Mouse (Mus musculus) kidney, postnatal 0 days (tissue): ENCODE results near the gene Stk38. TPM values are rescaled to one million over a fixed set of nuclear protein-coding genes. Genes with fewer than 3 reads are reported as not detected.
A peak's percentile ranks its signal among the peaks of the same experiment; 100 is the strongest.

Source experiments
- ATAC-seq: fragments of 200-750 bp; cut with Nextera tagmentation; replicated peaks from 2 replicates; pipeline ENCODE4 v1.8.0; 2017; ENCODE audit warnings: low read depth, moderate number of reproducible peaks, moderate TSS enrichment, moderate library complexity; ENCODE audit not compliant: low FRiP score
- DNase-seq: peaks from one replicate; pipeline ENCODE4 v3.0.0-alpha.2; 2016; ENCODE audit warnings: low spot score
- H3K27ac ChIP-seq: fragments of 300-500 bp; sonication (generic); 2 replicates; pipeline ENCODE4 v1.5.1; 2014; ENCODE audit warnings: mild to moderate bottlenecking
- H3K27me3 ChIP-seq: fragments of 300-500 bp; sonication (generic); 2 replicates; pipeline ENCODE4 v1.6.1; 2014; ENCODE audit warnings: low read length, mixed read lengths; ENCODE audit not compliant: insufficient read depth
- H3K36me3 ChIP-seq: fragments of 300-500 bp; sonication (generic); 2 replicates; pipeline ENCODE4 v1.6.1; 2014; ENCODE audit warnings: low read length, mixed read lengths; ENCODE audit not compliant: insufficient read depth
- H3K4me1 ChIP-seq: fragments of 300-500 bp; sonication (generic); replicated peaks from 2 replicates; pipeline ENCODE4 v1.6.1; 2014; ENCODE audit warnings: antibody characterized with exemption, low read length, mixed read lengths; ENCODE audit not compliant: insufficient read depth
- H3K4me2 ChIP-seq: fragments of 300-500 bp; sonication (generic); 2 replicates; pipeline ENCODE4 v1.6.1; 2014; ENCODE audit warnings: mild to moderate bottlenecking, low read length, moderate library complexity, mixed read lengths
- H3K4me3 ChIP-seq: fragments of 300-500 bp; sonication (generic); replicated peaks from 2 replicates; pipeline ENCODE4 v1.5.1; 2014; ENCODE audit warnings: low read depth, low read length
- H3K9ac ChIP-seq: fragments of 300-500 bp; sonication (generic); 2 replicates; pipeline ENCODE4 v1.6.1; 2014; ENCODE audit warnings: low read depth, low read length
- H3K9me3 ChIP-seq: fragments of 300-500 bp; sonication (generic); replicated peaks from 2 replicates; pipeline ENCODE4 v1.6.1; 2016; ENCODE audit warnings: low read length, inconsistent platforms, mixed read lengths
- CTCF ChIP-seq: IDR thresholded peaks from 2 replicates; pipeline ENCODE4 v1.5.1; 2016; ENCODE audit warnings: antibody characterized with exemption, low read depth, mild to moderate bottlenecking, moderate library complexity
- WGBS: fragments of 180-500 bp; shearing (Covaris S2); extraction: QIAGEN DNeasy Blood & Tissue Kit; methylation state at CpG from one replicate; pipeline ENCODE4 v1.1.7; 2014; 5-methylcytosine and 5-hydroxymethylcytosine counted together
- polyA plus RNA-seq: library from polyadenylated mRNA; unstranded; fragments of >200 nt; fragmentation: Nextera tagmentation; extraction: Ambion mirVana; gene quantifications from 2 replicates; pipeline ENCODE4 v1.2.1, GENCODE M21; 2015

Gene Stk38
- polyA plus RNA-seq, 1 experiment from 2014 or later = 58.8 TPM

DNA sequence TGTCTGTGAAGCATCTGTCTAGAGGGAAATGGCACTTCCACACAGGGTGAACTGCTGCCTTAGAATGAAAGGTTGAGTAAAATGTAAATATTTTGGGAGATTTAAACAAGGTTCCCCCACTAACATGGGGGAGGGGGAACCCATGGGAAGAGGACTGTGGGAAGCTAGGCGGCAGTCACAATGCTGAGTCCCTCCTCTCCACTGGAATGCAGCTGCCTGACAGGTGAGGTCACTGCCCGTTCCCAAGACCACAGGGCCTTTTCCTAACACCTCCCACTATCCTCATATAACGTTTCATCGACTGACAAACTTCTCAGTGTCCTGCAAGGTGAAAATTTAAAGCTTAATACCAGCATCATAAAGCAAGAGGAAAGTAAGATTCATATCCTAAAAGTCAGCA lies 25.2 kb downstream of the Stk38 start:
- DNase-seq (peak; percentile 28), ATAC-seq (no peak; the same call in 1 of the 2 replicates)
- H3K4me3 ChIP-seq = no peak overlapping the region
- H3K4me1 ChIP-seq = no peaks in the 10 kb centered on the region
- 22% methylated on average over 4 of the region's 4 CpGs for WGBS
- H3K36me3 ChIP-seq = peaks cover 38% of the 10 kb centered on the region
- no peaks in the 10 kb centered on the region for H3K9me3 ChIP-seq
- no peak overlapping the region for H3K9ac ChIP-seq
- no peak overlapping the region for H3K4me2 ChIP-seq
- no peak overlapping the region for H3K27ac ChIP-seq
- TF ChIP-seq CTCF = no peak
- H3K27me3 ChIP-seq = no peaks in the 10 kb centered on the region

DNA sequence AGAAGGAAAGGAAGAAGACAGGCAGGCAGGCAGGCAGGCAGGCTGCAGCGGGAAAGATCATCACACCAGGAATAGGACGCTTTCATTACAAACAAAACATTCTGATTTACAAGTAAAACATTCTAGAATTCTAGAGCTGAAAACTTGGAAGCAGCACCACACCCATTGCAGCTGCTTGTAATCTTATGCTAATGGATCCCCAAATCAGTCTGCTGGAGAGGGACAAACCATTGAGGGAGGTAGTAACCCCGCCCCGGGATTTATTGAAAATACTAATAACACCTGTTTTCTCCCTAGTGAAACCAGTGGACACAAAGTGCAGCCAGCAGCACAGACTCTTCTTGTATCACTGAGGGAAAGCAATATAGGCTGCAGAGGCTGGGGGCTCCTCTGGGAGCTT lies 26.7 kb downstream of the Stk38 start:
- peaks cover 40% of the 10 kb centered on the region for H3K36me3 ChIP-seq
- no peak for TF ChIP-seq CTCF
- DNase-seq = peak; percentile 40

DNA sequence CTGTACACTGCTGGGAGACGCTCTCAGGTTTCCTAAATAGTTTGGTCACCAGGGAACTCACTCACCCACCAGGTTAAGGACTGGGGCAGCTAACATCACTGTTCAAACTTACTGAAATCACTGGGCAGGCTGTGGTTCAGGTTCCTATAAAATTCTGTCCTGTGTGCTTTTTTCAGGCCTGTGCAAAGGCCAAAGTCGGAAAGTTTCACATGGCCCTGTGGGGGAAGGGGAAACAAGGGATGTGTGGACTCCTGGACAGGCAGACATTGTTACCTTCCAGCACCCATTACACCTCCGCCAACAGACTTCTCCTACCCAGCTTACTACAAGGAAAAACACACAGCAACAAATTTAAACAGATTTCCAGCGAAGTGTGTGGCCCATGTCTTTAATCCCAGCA lies 28.7 kb downstream of the Stk38 start:
- ATAC-seq (no peak), DNase-seq (no peak)
- no peak overlapping the region for H3K27ac ChIP-seq
- TF ChIP-seq CTCF = no peak
- no peak overlapping the region for H3K4me3 ChIP-seq
- no peak overlapping the region for H3K4me2 ChIP-seq
- H3K36me3 ChIP-seq = peaks cover 49% of the 10 kb centered on the region
- no peaks in the 10 kb centered on the region for H3K27me3 ChIP-seq
- no peaks in the 10 kb centered on the region for H3K9me3 ChIP-seq
- 96% methylated on average over 4 of the region's 4 CpGs for WGBS
- no peak overlapping the region for H3K9ac ChIP-seq
- H3K4me1 ChIP-seq = no peaks in the 10 kb centered on the region

More for the DNA sequence above, 26.7 kb downstream of the Stk38 start:
- no peak overlapping the region for H3K27ac ChIP-seq
- no peak overlapping the region for H3K4me2 ChIP-seq
- no peaks in the 10 kb centered on the region for H3K9me3 ChIP-seq
- no peaks in the 10 kb centered on the region for H3K4me1 ChIP-seq
- WGBS = 58% methylated on average over 4 of the region's 4 CpGs
- no peaks in the 10 kb centered on the region for H3K27me3 ChIP-seq
- H3K4me3 ChIP-seq = no peak overlapping the region
- ATAC-seq = no peak
- no peak overlapping the region for H3K9ac ChIP-seq

DNA sequence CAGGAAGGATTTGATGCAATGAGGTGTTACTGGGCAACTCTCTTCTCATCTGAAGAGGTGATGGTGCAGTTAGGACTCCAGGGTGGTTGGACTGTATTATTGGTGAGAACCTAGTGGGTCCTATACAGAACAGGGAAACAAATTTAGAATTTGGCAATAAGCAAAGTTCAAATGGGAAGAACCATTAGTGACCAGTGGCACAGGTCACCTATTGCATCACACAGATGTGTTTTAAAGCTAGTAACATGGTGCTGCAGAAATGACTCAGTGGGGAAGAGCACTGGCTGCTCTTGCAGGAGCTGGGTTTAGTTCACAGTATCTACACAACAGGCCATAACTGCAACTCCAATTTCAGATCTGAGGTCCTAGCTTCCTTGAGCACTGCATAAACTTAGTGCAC lies 37.7 kb downstream of the Stk38 start:
- Histone ChIP-seq H3K4me1 (no peaks in the 10 kb centered on the region), H3K27ac (no peak overlapping the region), H3K27me3 (no peaks in the 10 kb centered on the region), H3K4me2 (no peak overlapping the region), H3K36me3 (peaks cover 70% of the 10 kb centered on the region), H3K9me3 (no peaks in the 10 kb centered on the region), H3K9ac (no peak overlapping the region), H3K4me3 (no peak overlapping the region)
- ATAC-seq (no peak), DNase-seq (no peak)
- no peak for TF ChIP-seq CTCF

DNA sequence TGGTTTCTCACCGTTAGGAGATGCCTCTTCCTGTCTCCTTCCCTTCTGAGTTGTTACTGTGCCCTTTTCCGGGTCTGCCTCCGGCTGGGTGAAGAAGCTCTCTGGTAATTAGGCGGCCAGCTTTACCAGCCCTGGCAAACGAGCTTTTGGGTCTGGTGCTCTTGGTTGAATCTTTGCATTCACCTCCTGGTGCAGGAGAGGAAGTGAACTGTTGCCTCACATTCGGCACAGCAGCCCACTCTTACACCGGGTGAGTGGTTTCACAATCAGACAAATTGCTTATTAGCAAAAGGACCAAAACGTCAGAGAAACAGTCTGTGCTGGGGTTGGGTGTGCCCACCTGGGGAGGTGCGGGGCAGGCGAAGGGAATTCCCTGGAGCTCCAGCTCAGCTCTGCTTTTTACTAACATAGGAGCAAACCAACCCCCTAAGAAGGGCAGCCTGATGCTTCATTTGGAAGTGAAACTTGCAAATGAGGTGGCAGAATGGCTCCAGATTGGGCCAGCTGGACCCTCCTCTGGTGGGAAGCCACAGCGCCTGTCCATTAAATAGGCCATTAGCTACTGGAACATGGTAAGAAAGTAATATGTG lies 40.7 kb downstream of the Stk38 start:
- no peak for TF ChIP-seq CTCF
- H3K27me3 ChIP-seq = no peaks in the 10 kb centered on the region
- ATAC-seq (no peak), DNase-seq (no peak)
- 72% methylated on average over 11 of the region's 11 CpGs for WGBS
- peaks cover 73% of the 10 kb centered on the region for H3K36me3 ChIP-seq
- H3K27ac ChIP-seq = no peak overlapping the region
- no peaks in the 10 kb centered on the region for H3K9me3 ChIP-seq
- no peak overlapping the region for H3K9ac ChIP-seq
- no peak overlapping the region for H3K4me3 ChIP-seq
- H3K4me2 ChIP-seq = no peak overlapping the region
- no peaks in the 10 kb centered on the region for H3K4me1 ChIP-seq

- TF ChIP-seq CTCF = no peak
- Histone ChIP-seq H3K9me3 (no peaks in the 10 kb centered on the region), H3K4me2 (no peak overlapping the region), H3K4me3 (no peak overlapping the region), H3K27ac (no peak overlapping the region; the same call in 1 of the 2 replicates), H3K27me3 (no peaks in the 10 kb centered on the region), H3K4me1 (no peaks in the 10 kb centered on the region), H3K36me3 (peaks cover 47% of the 10 kb centered on the region), H3K9ac (no peak overlapping the region)
- DNase-seq = no peak
- WGBS = 74% methylated on average over 10 of the region's 10 CpGs
- ATAC-seq = 0 out of 2 replicates have a peak, but pooled peaks have one; percentile 15
These were observed 46.2 kb downstream of the Stk38 start for GRCm38 (mm10) chr17:28961596-28961995.

- peak; percentile 21; the same call in 1 of the 2 replicates for TF ChIP-seq CTCF
- H3K9ac ChIP-seq = no peak overlapping the region
- no peaks in the 10 kb centered on the region for H3K27me3 ChIP-seq
- no peak overlapping the region for H3K4me3 ChIP-seq
- no peak overlapping the region for H3K4me2 ChIP-seq
- WGBS = 74% methylated on average over 10 of the region's 10 CpGs
- no peaks in the 10 kb centered on the region for H3K4me1 ChIP-seq
- ATAC-seq = no peak
- peaks cover 43% of the 10 kb centered on the region for H3K36me3 ChIP-seq
- DNase-seq = no peak
- no peak overlapping the region for H3K27ac ChIP-seq
- H3K9me3 ChIP-seq = no peaks in the 10 kb centered on the region
These were observed 47.2 kb downstream of the Stk38 start for GRCm38 (mm10) chr17:28960597-28960996.
